Mouse (Mus musculus) liver, postnatal 0 days (tissue): Measurements from ENCODE around the gene Hoxd4. TPM values are rescaled to one million over a fixed set of nuclear protein-coding genes. Genes with fewer than 3 reads are reported as not detected.

Experiments
- ATAC-seq: fragments of 200-750 bp; cut with Nextera tagmentation; 2 replicates; pipeline ENCODE4 v1.8.0; 2017; ENCODE audit warnings: mild to moderate bottlenecking, moderate library complexity
- DNase-seq: peaks from one replicate; pipeline ENCODE4 v3.0.0-alpha.2; 2016
- H3K27ac ChIP-seq: fragments of 300-500 bp; sonication (generic); 2 replicates; pipeline ENCODE4 v1.5.1; 2014; ENCODE audit warnings: antibody characterized with exemption, moderate library complexity, mild to moderate bottlenecking, low read depth
- H3K27me3 ChIP-seq: fragments of 300-500 bp; sonication (generic); 2 replicates; pipeline ENCODE4 v1.6.1; 2014; ENCODE audit warnings: low read length, control low read depth, mixed read lengths; ENCODE audit not compliant: insufficient read depth
- H3K36me3 ChIP-seq: fragments of 300-500 bp; sonication (generic); replicated peaks from 2 replicates; pipeline ENCODE4 v1.6.1; 2014; ENCODE audit warnings: mild to moderate bottlenecking, control low read depth, low read length, moderate library complexity, mixed read lengths; ENCODE audit not compliant: insufficient read depth
- H3K4me1 ChIP-seq: fragments of 300-500 bp; sonication (generic); 2 replicates; pipeline ENCODE4 v1.6.1; 2014; ENCODE audit warnings: antibody characterized with exemption, mild to moderate bottlenecking, control low read depth; ENCODE audit not compliant: insufficient read depth
- H3K4me2 ChIP-seq: fragments of 300-500 bp; sonication (generic); 2 replicates; pipeline ENCODE4 v1.6.1; 2014; ENCODE audit warnings: low read depth, mild to moderate bottlenecking, low read length, moderate library complexity, mixed read lengths
- H3K4me3 ChIP-seq: fragments of 300-500 bp; sonication (generic); 2 replicates; pipeline ENCODE4 v1.5.1; 2014; ENCODE audit warnings: low read depth, low read length
- H3K9ac ChIP-seq: fragments of 300-500 bp; sonication (generic); replicated peaks from 2 replicates; pipeline ENCODE4 v1.6.1; 2014; ENCODE audit warnings: mild to moderate bottlenecking, moderate library complexity
- H3K9me3 ChIP-seq: fragments of 300-500 bp; sonication (generic); 2 replicates; pipeline ENCODE4 v1.6.1; 2016; ENCODE audit warnings: mild to moderate bottlenecking, control low read depth, low read length, mixed read lengths
- CTCF ChIP-seq: sonication (generic); IDR thresholded peaks from 2 replicates; pipeline ENCODE4 v1.5.1; 2016; ENCODE audit warnings: antibody characterized with exemption, low read depth
- EP300 ChIP-seq: IDR thresholded peaks from 2 replicates; pipeline ENCODE4 v1.6.1; 2016; ENCODE audit warnings: antibody characterized with exemption, low read depth, mild to moderate bottlenecking
- WGBS: fragments of 180-500 bp; shearing (Covaris S2); extraction: QIAGEN DNeasy Blood & Tissue Kit; methylation state at CpG from one replicate; pipeline ENCODE4 v1.1.7; 2014; ENCODE audit not compliant: insufficient replicate concordance; 5-methylcytosine and 5-hydroxymethylcytosine counted together
- polyA plus RNA-seq: library from polyadenylated mRNA; unstranded; fragments of >200 nt; fragmentation: Nextera tagmentation; extraction: Ambion mirVana; gene quantifications from 2 replicates; pipeline ENCODE4 v1.2.1, GENCODE M21; 2015

The Hoxd4 gene
- polyA plus RNA-seq, 1 experiment from 2014 or later: not detected

DNA sequence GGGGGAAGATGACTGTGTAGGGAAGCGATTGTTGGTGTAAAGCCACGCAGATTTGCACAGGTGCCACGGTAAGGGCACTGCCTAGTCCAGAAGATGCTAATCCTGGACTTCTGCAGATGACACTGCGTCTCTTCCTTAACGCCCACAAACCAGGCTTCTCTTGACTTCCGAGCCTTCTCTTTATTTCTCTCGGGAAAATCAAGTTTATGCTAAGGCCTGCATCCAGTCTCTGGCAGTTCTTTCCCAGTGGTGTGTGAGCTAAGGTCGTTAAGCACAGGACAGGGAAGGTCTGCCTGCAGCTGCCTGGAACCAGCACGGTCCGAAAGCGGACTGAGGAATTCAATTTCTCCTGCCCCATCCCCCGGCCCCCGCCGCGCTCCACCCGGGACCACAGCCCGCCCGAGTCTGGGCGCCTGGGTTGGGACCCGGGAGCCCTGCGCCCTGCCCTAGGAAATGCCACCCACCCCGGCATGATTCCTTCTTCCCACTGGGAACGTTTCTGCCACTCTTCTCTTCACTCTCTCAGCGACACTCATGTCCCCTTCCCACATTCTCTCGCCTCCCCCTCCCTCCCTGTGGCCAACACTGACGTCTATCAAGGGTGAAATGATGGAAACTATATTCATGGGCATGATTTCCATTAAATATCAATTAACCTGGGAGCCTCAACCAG, 7.9 kb upstream of the Hoxd4 start:
- no peak overlapping the region for H3K4me3 ChIP-seq
- no peak overlapping the region for H3K9ac ChIP-seq
- no peaks in the 10 kb centered on the region for H3K9me3 ChIP-seq
- ATAC-seq: no peak
- H3K4me2 ChIP-seq: no peak overlapping the region
- H3K27me3 ChIP-seq: peaks cover 94% of the 10 kb centered on the region
- H3K4me1 ChIP-seq: peaks cover 6% of the 10 kb centered on the region; the same call in 1 of the 2 replicates
- WGBS: 6% methylated on average over 26 of the region's 26 CpGs
- H3K27ac ChIP-seq: no peak overlapping the region
- no peak for TF ChIP-seq EP300
- TF ChIP-seq CTCF: no peak
- DNase-seq: no peak
- no peaks in the 10 kb centered on the region for H3K36me3 ChIP-seq

DNA sequence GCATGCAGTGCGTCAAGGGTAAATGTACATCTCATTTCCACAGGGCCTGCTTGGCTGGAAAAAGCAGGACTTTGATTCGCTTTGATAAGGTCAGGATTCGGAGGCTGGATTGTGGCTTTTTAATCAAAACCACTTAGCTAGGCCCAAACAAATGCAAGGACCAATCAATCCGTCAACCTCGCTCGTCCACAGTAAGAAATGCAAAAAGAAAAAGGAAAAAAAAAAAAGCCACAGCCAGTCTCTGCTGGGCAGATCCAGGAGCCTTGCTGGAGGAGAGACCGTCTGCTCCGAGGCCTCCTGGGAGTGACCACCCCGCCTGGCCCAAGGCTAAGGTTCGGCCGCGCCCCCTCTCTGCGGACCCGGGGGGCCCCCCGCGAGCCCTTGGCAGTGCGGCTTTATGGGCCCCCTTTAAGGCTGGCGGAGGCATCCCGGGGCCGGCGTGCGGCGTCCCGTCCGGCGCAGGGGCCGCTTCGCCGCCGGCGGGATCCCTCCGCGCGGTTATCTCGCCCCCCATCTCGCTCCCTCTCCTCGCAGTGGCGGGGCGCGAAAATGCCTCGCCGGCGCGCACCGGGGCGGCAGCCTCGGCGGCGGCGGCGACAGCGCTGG, 7.2 kb upstream of the Hoxd4 start, which contains the start of gene Hoxd8:
Hoxd8 (plus strand) TSS at position 223 of the 606 bp plus-strand sequence.
- Histone ChIP-seq H3K4me2 (peak within 1 kb of the TSS; percentile 62), H3K4me3 (peak within 1 kb of the TSS; percentile 37), H3K4me1 (peaks cover 6% of the 10 kb centered on the region; the same call in 1 of the 2 replicates), H3K36me3 (no peaks in the 10 kb centered on the region), H3K9me3 (no peaks in the 10 kb centered on the region), H3K27me3 (peaks cover 94% of the 10 kb centered on the region), H3K9ac (no peak within 1 kb of the TSS), H3K27ac (no peak within 1 kb of the TSS)
- no peak for TF ChIP-seq EP300
- 2% methylated on average over 37 of the region's 52 CpGs for WGBS
- ATAC-seq (no peak), DNase-seq (no peak)

DNA sequence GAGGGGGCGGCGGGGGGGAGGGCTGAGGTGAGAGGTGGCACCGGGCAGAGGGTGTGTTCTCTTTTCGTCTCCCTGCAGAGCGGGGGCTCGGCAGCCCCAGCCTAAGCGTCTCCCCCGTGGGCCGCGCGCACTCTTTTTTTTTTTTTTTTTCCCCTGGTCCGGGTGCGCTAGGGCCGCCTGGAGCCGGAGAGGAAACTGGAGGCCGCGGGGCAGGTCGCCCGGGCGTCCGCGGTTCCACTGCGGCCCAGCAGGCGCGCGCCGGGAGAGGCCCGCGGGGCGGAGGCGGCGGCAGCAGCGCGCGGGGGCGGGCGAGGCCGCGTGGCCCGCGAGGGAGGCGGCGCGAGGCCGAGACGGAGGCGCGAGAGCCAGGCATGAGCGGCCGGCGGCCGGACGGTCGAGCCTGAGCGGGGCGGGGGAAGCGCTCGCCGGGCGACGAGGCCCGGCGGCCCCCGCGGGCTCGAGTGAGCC, 6.7 kb upstream of the Hoxd4 start:
- DNase-seq (no peak), ATAC-seq (peak; percentile 19; the same call in 1 of the 2 replicates)
- Histone ChIP-seq H3K4me1 (peaks cover 6% of the 10 kb centered on the region; the same call in 1 of the 2 replicates), H3K27me3 (peaks cover 94% of the 10 kb centered on the region), H3K36me3 (no peaks in the 10 kb centered on the region), H3K4me2 (peak overlapping the region; percentile 62), H3K4me3 (peak overlapping the region; percentile 37; the same call in 1 of the 2 replicates), H3K9me3 (no peaks in the 10 kb centered on the region), H3K9ac (no peak overlapping the region), H3K27ac (no peak overlapping the region)
- WGBS: 1% methylated on average over 44 of the region's 66 CpGs
- TF ChIP-seq CTCF (no peak), EP300 (no peak)

DNA sequence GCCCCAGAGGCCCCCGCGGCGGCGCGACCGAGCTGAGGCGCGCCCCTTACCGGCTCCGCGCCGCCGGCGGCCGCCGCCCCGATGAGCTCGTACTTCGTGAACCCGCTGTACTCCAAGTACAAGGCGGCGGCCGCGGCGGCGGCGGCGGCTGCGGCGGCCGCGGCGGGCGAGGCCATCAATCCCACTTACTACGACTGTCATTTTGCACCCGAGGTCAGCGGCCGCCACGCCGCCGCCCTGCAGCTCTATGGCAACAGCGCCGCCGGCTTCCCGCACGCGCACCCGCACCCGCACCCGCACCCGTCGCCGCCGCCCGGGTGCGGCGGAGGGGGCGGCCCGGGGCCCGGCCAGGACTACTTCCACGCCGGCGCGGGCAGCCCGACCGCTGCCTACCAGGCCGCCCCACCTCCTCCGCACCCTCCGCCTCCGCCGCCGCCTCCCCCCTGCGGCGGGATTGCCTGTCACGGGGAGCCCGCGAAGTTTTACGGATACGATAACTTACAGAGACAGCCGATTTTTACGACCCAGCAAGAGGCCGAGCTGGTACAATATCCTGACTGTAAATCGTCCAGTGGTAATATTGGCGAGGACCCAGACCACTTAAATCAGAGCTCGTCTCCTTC, 6.2 kb upstream of the Hoxd4 start:
- DNase-seq (no peak), ATAC-seq (no peak)
- Histone ChIP-seq H3K36me3 (no peaks in the 10 kb centered on the region), H3K4me1 (peaks cover 6% of the 10 kb centered on the region; the same call in 1 of the 2 replicates), H3K9me3 (no peaks in the 10 kb centered on the region), H3K4me2 (peak overlapping the region; percentile 62), H3K4me3 (peak overlapping the region; percentile 37), H3K27ac (no peak overlapping the region), H3K27me3 (peaks cover 94% of the 10 kb centered on the region), H3K9ac (no peak overlapping the region)
- under 1% methylated on average over 49 of the region's 85 CpGs for WGBS
- TF ChIP-seq CTCF (no peak), EP300 (no peak)

DNA sequence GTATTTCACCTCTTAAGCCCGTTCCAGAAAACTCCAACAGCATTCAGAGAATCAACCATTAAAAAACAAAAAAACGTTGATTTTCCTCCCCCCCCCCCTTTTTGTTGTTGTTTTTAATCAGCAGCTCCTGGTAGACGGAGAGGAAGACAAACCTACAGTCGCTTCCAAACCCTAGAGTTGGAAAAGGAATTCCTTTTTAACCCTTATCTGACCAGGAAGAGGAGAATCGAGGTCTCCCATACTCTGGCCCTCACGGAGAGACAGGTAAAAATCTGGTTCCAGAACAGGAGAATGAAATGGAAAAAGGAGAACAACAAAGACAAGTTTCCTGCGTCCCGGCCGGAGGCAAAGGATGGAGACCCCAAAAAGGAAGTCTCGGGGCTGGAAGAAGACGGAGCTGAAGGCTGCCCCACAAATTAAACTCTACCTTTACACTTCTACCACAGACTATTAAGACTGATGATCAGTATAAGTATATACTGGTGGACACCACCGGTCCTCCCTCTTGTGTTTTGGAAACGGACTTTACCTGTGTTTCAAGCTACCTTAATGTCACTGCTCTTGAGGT, 5.3 kb upstream of the Hoxd4 start:
- Histone ChIP-seq H3K27me3 (peaks cover 94% of the 10 kb centered on the region), H3K27ac (no peak overlapping the region), H3K9ac (no peak overlapping the region), H3K36me3 (no peaks in the 10 kb centered on the region), H3K9me3 (no peaks in the 10 kb centered on the region), H3K4me2 (no peak overlapping the region), H3K4me3 (no peak overlapping the region), H3K4me1 (peaks cover 6% of the 10 kb centered on the region; the same call in 1 of the 2 replicates)
- WGBS: 7% methylated on average over 13 of the region's 13 CpGs
- no peak for DNase-seq
- no peak for ATAC-seq
- TF ChIP-seq EP300: no peak

DNA sequence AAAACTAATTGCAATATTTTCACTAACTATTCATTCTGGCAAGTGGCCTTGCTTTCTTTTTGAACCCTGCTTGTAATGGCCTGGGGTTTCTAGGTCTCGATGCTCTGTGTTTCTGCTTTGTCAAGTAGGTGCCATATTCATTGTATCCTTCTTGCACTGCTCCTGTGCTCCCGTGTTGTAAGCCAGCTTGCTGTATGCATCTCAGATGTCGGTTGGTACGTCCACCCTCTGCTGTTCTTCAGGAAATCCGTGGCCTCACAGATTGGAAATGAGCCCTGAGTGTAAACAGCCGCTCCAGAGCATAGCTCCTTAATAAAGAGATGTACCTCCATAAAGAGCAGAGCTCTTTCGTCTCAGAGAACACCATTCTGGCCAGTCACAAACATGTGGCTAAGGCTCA, 4.1 kb upstream of the Hoxd4 start:
- Histone ChIP-seq H3K27ac (no peak overlapping the region), H3K4me2 (no peak overlapping the region), H3K36me3 (no peaks in the 10 kb centered on the region), H3K9me3 (no peaks in the 10 kb centered on the region), H3K4me3 (no peak overlapping the region), H3K27me3 (peaks cover 96% of the 10 kb centered on the region), H3K4me1 (peaks cover 13% of the 10 kb centered on the region), H3K9ac (no peak overlapping the region)
- WGBS: 18% methylated on average over 7 of the region's 7 CpGs
- DNase-seq (no peak), ATAC-seq (no peak)
- TF ChIP-seq EP300 (no peak), CTCF (no peak)
